8 mouse cellular contexts compared by ENCODE assay signal in the genomic region with DNA sequence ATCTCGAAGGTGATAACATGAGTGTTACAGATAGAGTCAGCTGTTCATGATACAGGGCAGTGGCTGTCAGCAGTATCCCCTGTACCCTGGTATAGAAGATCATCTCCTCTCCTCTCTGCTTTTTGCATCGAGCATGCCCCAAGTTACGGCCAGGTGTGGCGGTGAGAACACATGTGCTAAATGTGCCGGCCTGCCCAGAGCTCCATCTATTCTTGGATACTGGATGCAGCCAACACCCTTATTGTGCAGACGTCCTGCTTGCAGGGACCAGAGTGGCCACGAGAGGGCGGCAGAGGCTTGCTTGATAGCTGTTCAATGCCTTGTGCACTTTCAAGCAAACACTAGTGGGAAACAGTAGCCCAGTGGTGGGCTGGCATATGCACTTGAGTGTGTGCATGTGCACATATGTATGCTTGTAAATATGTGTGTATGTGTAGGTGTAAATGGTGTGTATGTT. TPM values are rescaled to one million over a fixed set of nuclear protein-coding genes. Genes with fewer than 3 reads are reported as not detected.
DNase-seq lines count a peak whose midpoint lies in the region; ATAC-seq and TF ChIP-seq lines count a peak whose summit lies in the region.

No protein-coding gene starts in this region.

- no peak overlapping the region for H3K9ac ChIP-seq in ES-E14 (ENCODE audit: insufficient read depth, low read depth, low read length, poor library complexity, severe bottlenecking)
- no peak overlapping the region for H3K9ac ChIP-seq in forebrain, embryonic 16.5 days (replicated peaks; ENCODE audit: low read depth, low read length)

- no peaks in the 10 kb centered on the region for H3K9me3 ChIP-seq in ES-E14 (ENCODE audit: control insufficient read depth, insufficient read depth, low read depth, low read length)
- no peaks in the 10 kb centered on the region for H3K9me3 ChIP-seq in forebrain, embryonic 16.5 days (ENCODE audit: control insufficient read depth, low read length)

- peak; percentile 92 for ATAC-seq in forebrain, embryonic 16.5 days

- no peak overlapping the region for H3K27ac ChIP-seq in ES-E14 (ENCODE audit: insufficient read depth, low read depth, low read length, poor library complexity, severe bottlenecking)
- H3K27ac ChIP-seq in forebrain, embryonic 16.5 days (ENCODE audit: low read length), result no peak overlapping the region
- H3K27ac ChIP-seq in layer of hippocampus, adult 2 months, result 0 out of 2 replicates have a peak overlapping the region, but pooled peaks have one; percentile 3

- H3K4me2 ChIP-seq in forebrain, embryonic 16.5 days (ENCODE audit: low read length), result no peak overlapping the region

- in situ Hi-C loops in ES-E14 (cut with MboI; ENCODE audit: low sequenced_read_pairs in 2 of 2, unreplicated experiment in 2 of 2), result loop anchor here in 1 of 2 experiments (5.0 kb wide), 1 partner anchor 169 kb away; no protein-coding TSS in a partner anchor

- H3K4me1 ChIP-seq in ES-E14 (ENCODE audit: control insufficient read depth in 2 of 2, insufficient read depth in 2 of 2, low read length in 2 of 2, poor library complexity in 1 of 2), result no peaks in the 10 kb centered on the region
- H3K4me1 ChIP-seq in forebrain, embryonic 16.5 days (replicated peaks; ENCODE audit: control insufficient read depth, insufficient read depth, low read length), result no peaks in the 10 kb centered on the region
- no peaks in the 10 kb centered on the region for H3K4me1 ChIP-seq in lung, adult 2 months (ENCODE audit: control insufficient read depth, insufficient read depth, low read length)

- no peak overlapping the region for H3K4me3 ChIP-seq in ES-E14 (ENCODE audit: insufficient read depth in 1 of 2, low read depth in 1 of 2, low read length in 2 of 2, poor library complexity in 1 of 2, severe bottlenecking in 1 of 2)
- no peak overlapping the region for H3K4me3 ChIP-seq in forebrain, embryonic 16.5 days (replicated peaks; ENCODE audit: low read length)
- no peak overlapping the region for H3K4me3 ChIP-seq in layer of hippocampus, adult 2 months
- no peak overlapping the region for H3K4me3 ChIP-seq in lung, adult 2 months (replicated peaks; ENCODE audit: extremely low read depth, low read depth, low read length)

- intact Hi-C loops in heart, postnatal 36 days (cut with DNase I), result loop anchor here (1.0 to 10.0 kb wide), 3 partner anchors 174 to 371 kb away; partner anchors contain the start of genes Cdc45 and Ufd1

- H3K27me3 ChIP-seq in forebrain, embryonic 16.5 days (replicated peaks; ENCODE audit: control insufficient read depth, insufficient read depth, low read length), result no peaks in the 10 kb centered on the region

- 24% methylated on average over 8 of the region's 8 CpGs for WGBS in forebrain, embryonic 16.5 days
- WGBS in lung, adult 2 months, result 18% methylated on average over 8 of the region's 8 CpGs

- peak; percentile 99 for TF ChIP-seq CTCF in layer of hippocampus, adult 2 months (conservative IDR thresholded peaks at IDR 0.05)
- peak; percentile 99 for TF ChIP-seq CTCF in lung, adult 2 months (IDR thresholded peaks at IDR 0.05; ENCODE audit: insufficient read depth, low read length)

- no peak for TF ChIP-seq POLR2A in lung, adult 2 months (IDR thresholded peaks at IDR 0.05; ENCODE audit: borderline replicate concordance, extremely low read depth, low read depth, low read length)

- no peaks in the 10 kb centered on the region; the same call in 1 of the 2 replicates for H3K36me3 ChIP-seq in ES-E14 (ENCODE audit: control insufficient read depth, insufficient read depth, low read length, poor library complexity, severe bottlenecking)
- no peaks in the 10 kb centered on the region for H3K36me3 ChIP-seq in forebrain, embryonic 16.5 days (ENCODE audit: control insufficient read depth, insufficient read depth)

- DNase-seq in ES-E14 (ENCODE audit: low read depth, low spot score), result peak; percentile 77
- peak; percentile 87 for DNase-seq in cerebellum, adult 11-12 months
- peak; percentile 95 to 99 for DNase-seq in heart, postnatal 36 days
- DNase-seq in layer of hippocampus, adult 2 months (ENCODE audit: low spot score in 2 of 2), result peak; percentile 93 to 99
- peak; percentile 95 for DNase-seq in lung, adult 2 months
- DNase-seq in ovary, adult 18-20 months (ENCODE audit: low spot score), result peak; percentile 71
- DNase-seq in thymus, postnatal 0 days (ENCODE audit: low spot score), result peak; percentile 91

TF ChIP-seq in ES-E14, 5 proteins besides CTCF, POLR2A, EP300 and RAD21:
- no peak for TF ChIP-seq CHD2 (IDR thresholded peaks at IDR 0.05; ENCODE audit: low read depth, low read length)
- peak; percentile 98 for TF ChIP-seq ZC3H11A (IDR thresholded peaks at IDR 0.05; ENCODE audit: borderline replicate concordance, low read depth, low read length)
- no peak for TF ChIP-seq ZNF384 (IDR thresholded peaks at IDR 0.05; ENCODE audit: low read depth, low read length)

RNA-seq across cellular contexts. Expression of gene Comt, which starts 16.8 kb away (rescaled TPM):
- total RNA-seq in ES-E14 (2012; rRNA removed), result 40.1 and 41.0 TPM in 2 replicates
- 88.8 and 98.1 TPM in 2 replicates for polyA plus RNA-seq in forebrain, embryonic 16.5 days (2015; fragmentation: Nextera tagmentation; extraction: Ambion mirVana)
- total RNA-seq in heart, postnatal 36 days (2021), result 100 to 1,000 TPM; 130 to 150 TPM
- 10 to 100 TPM; 74.6 to 75.1 TPM for total RNA-seq in layer of hippocampus, adult 2 months (2021)
- polyA plus RNA-seq in lung, adult 2 months (2012; rRNA removed), result 159 and 171 TPM in 2 replicates
- polyA plus RNA-seq in thymus, postnatal 0 days (2015; fragmentation: Nextera tagmentation; extraction: Ambion mirVana), result 73.8 and 83.6 TPM in 2 replicates

RNA-seq across cellular contexts. Expression of gene Txnrd2, which starts 17.2 kb away (rescaled TPM):
- 7.9 and 8.4 TPM in 2 replicates for total RNA-seq in ES-E14 (2012; rRNA removed)
- 24.0 and 27.8 TPM in 2 replicates for polyA plus RNA-seq in forebrain, embryonic 16.5 days (2015; fragmentation: Nextera tagmentation; extraction: Ambion mirVana)
- total RNA-seq in heart, postnatal 36 days (2021), result 10 to 100 TPM; 41.0 to 42.8 TPM
- total RNA-seq in layer of hippocampus, adult 2 months (2021), result 10 to 100 TPM; 19.7 to 21.4 TPM
- 11.7 and 19.4 TPM in 2 replicates for polyA plus RNA-seq in lung, adult 2 months (2012; rRNA removed)
- polyA plus RNA-seq in thymus, postnatal 0 days (2015; fragmentation: Nextera tagmentation; extraction: Ambion mirVana), result 11.3 and 12.3 TPM in 2 replicates

RNA-seq across cellular contexts. Expression of gene Gnb1l, which starts 55.1 kb away (rescaled TPM):
- 10.9 and 13.7 TPM in 2 replicates for total RNA-seq in ES-E14 (2012; rRNA removed)
- 14.1 and 14.6 TPM in 2 replicates for polyA plus RNA-seq in forebrain, embryonic 16.5 days (2015; fragmentation: Nextera tagmentation; extraction: Ambion mirVana)
- total RNA-seq in heart, postnatal 36 days (2021), result 1 to 10 TPM; 5.2 to 5.4 TPM
- 1 to 10 TPM; 5.8 to 6.0 TPM for total RNA-seq in layer of hippocampus, adult 2 months (2021)
- 9.4 and 11.3 TPM in 2 replicates for polyA plus RNA-seq in lung, adult 2 months (2012; rRNA removed)
- polyA plus RNA-seq in thymus, postnatal 0 days (2015; fragmentation: Nextera tagmentation; extraction: Ambion mirVana), result 34.2 and 35.2 TPM in 2 replicates

RNA-seq across cellular contexts. Expression of gene Rtl10, which starts 55.3 kb away (rescaled TPM):
- 6.7 and 8.5 TPM in 2 replicates for total RNA-seq in ES-E14 (2012; rRNA removed)
- 2.4 and 3.4 TPM in 2 replicates for polyA plus RNA-seq in forebrain, embryonic 16.5 days (2015; fragmentation: Nextera tagmentation; extraction: Ambion mirVana)
- 1 to 10 TPM; 3.6 to 4.6 TPM for total RNA-seq in heart, postnatal 36 days (2021)
- 10 to 100 TPM in 1 of 2 experiments, 1 to 10 TPM in 1; 7.0 to 11.4 TPM for total RNA-seq in layer of hippocampus, adult 2 months (2021)
- 5.9 and 6.5 TPM in 2 replicates for polyA plus RNA-seq in lung, adult 2 months (2012; rRNA removed)
- polyA plus RNA-seq in thymus, postnatal 0 days (2015; fragmentation: Nextera tagmentation; extraction: Ambion mirVana), result 4.6 and 5.6 TPM in 2 replicates
